Comparison of ENCODE assay signal across 27 mouse cellular contexts in genomic region chr2:132784039-132784438, GRCm38 (mm10). TPM values are rescaled to one million over a fixed set of nuclear protein-coding genes. Genes with fewer than 3 reads are reported as not detected.
DNase-seq lines count a peak whose midpoint lies in the region; TF ChIP-seq lines count a peak whose summit lies in the region.
"Had no signal": no experiment of that assay in that cellular context is flagged by ENCODE, and none has a peak within 500 bp of the region (broad histone marks: within the 10 kb centered on the region; RNA-seq: fewer than 3 reads in every experiment).

No protein-coding gene starts in this region.

- WGBS in cerebellum, adult 2 months, result 11% methylated on average over 6 of the region's 6 CpGs

- intact Hi-C loops in left cerebral cortex, adult 2 months (cut with DNase I), result loop anchor here (5.0 to 10.0 kb wide), 3 partner anchors 42 to 209 kb away; no protein-coding TSS in a partner anchor
- intact Hi-C loops in left cerebral cortex, postnatal 10 days (cut with DNase I), result loop anchor here (5.0 kb wide), 2 partner anchors 67 to 207 kb away; no protein-coding TSS in a partner anchor

- peaks cover 27% of the 10 kb centered on the region for H3K4me1 ChIP-seq in cerebellum, adult 2 months (ENCODE audit: control insufficient read depth, insufficient read depth, low read length)

- H3K27ac ChIP-seq in left cerebral cortex, adult 2 months, result peak overlapping the region; percentile 4; the same call in 1 of the 2 replicates
- H3K27ac ChIP-seq in cerebellum, adult 2 months (ENCODE audit: insufficient read depth, low read length), result peak overlapping the region; percentile 72; the same call in 1 of the 2 replicates
- H3K27ac ChIP-seq: embryonic facial prominence, embryonic 13.5 days; forebrain, embryonic 10.5 days; forebrain, embryonic 15.5 days; heart, embryonic 13.5 days; limb, embryonic 13.5 days; lung, embryonic 15.5 days; stomach, postnatal 0 days had no signal

- peak; percentile 71; the same call in 1 of the 2 replicates for TF ChIP-seq POLR2A in cerebellum, adult 2 months (IDR thresholded peaks at IDR 0.05; ENCODE audit: borderline replicate concordance, insufficient read depth, low read length)

- DNase-seq in left cerebral cortex, adult 2 months (ENCODE audit: extremely low spot score in 1 of 2, low spot score in 2 of 2), result no peak
- no peak for DNase-seq in left cerebral cortex, postnatal 10 days (ENCODE audit: extremely low spot score in 1 of 2, low spot score in 2 of 2)
- DNase-seq in cerebellum, adult 11 months, result peak; percentile 66
- DNase-seq in cerebellum, adult 2 months, result peak; percentile 81 to 89
- DNase-seq in cerebellum, postnatal 14 days, result peak; percentile 67 to 82
- no peak for DNase-seq in testis, postnatal 10 days (ENCODE audit: low spot score)
- DNase-seq in adrenal gland, adult 2 months, result no peak
- DNase-seq in frontal cortex, postnatal 14 days (ENCODE audit: low spot score in 2 of 2), result no peak
- DNase-seq: adrenal gland, postnatal 25 days; heart, postnatal 10 days; kidney, adult 2 months; kidney, postnatal 4 days; right cerebral cortex, adult 18-20 months; right cerebral cortex, postnatal 4 days; thymus, postnatal 4 days had no signal

- H3K4me3 ChIP-seq in left cerebral cortex, adult 2 months, result peak overlapping the region; percentile 68
- H3K4me3 ChIP-seq in cerebellum, adult 2 months (replicated peaks; ENCODE audit: insufficient read depth, low read depth, low read length), result peak overlapping the region; percentile 50
- H3K4me3 ChIP-seq: embryonic facial prominence, embryonic 13.5 days; forebrain, embryonic 10.5 days; forebrain, embryonic 15.5 days; heart, embryonic 13.5 days; limb, embryonic 13.5 days; lung, embryonic 15.5 days had no signal

- H3K27me3 ChIP-seq in cerebellum, adult 2 months (ENCODE audit: control insufficient read depth, insufficient read depth, low read length), result no peaks in the 10 kb centered on the region
- H3K27me3 ChIP-seq: forebrain, embryonic 15.5 days had no signal

- TF ChIP-seq CTCF in left cerebral cortex, adult 2 months (IDR thresholded peaks at IDR 0.05), result no peak
- no peak for TF ChIP-seq CTCF in cerebellum, adult 2 months (IDR thresholded peaks at IDR 0.05; ENCODE audit: borderline replicate concordance, insufficient read depth, low read depth, low read length)

RNA-seq across cellular contexts. Expression of gene Chgb, which starts 3.0 kb away (rescaled TPM):
- 100 to 1,000 TPM; 285 to 291 TPM for total RNA-seq in left cerebral cortex, adult 2 months (2021)
- total RNA-seq in left cerebral cortex, postnatal 10 days (2021), result 100 to 1,000 TPM; 179 to 188 TPM
- 330 and 333 TPM in 2 replicates for polyA plus RNA-seq in cerebellum, adult 2 months (2012; rRNA removed)
- 1,000 to 10,000 TPM; 1,607 to 2,510 TPM for total RNA-seq in adrenal gland, adult 2 months (2021)
- polyA plus RNA-seq in adrenal gland, adult 2 months (2012; rRNA removed), result 148 and 289 TPM in 2 replicates
- total RNA-seq: hematopoietic stem cell, adult 5-6 weeks; megakaryocyte progenitor cell, adult 5-6 weeks; neutrophil, adult 5-6 weeks had no signal
- polyA plus RNA-seq: gonadal fat pad, adult 2 months; spleen, adult 2 months had no signal

RNA-seq across cellular contexts. Expression of gene Trmt6, which starts 31.8 kb away (rescaled TPM):
- 10 to 100 TPM; 26.4 to 33.2 TPM for total RNA-seq in left cerebral cortex, adult 2 months (2021)
- 10 to 100 TPM; 23.1 to 26.2 TPM for total RNA-seq in left cerebral cortex, postnatal 10 days (2021)
- 33.9 and 34.1 TPM in 2 replicates for polyA plus RNA-seq in cerebellum, adult 2 months (2012; rRNA removed)
- total RNA-seq in adrenal gland, adult 2 months (2021), result 10 to 100 TPM; 16.8 to 20.6 TPM
- polyA plus RNA-seq in adrenal gland, adult 2 months (2012; rRNA removed), result 1.2 and 1.3 TPM in 2 replicates

RNA-seq across cellular contexts. Expression of gene Mcm8, which starts 31.9 kb away (rescaled TPM):
- total RNA-seq in left cerebral cortex, adult 2 months (2021), result 1 to 10 TPM; 4.3 to 4.6 TPM
- total RNA-seq in left cerebral cortex, postnatal 10 days (2021), result 1 to 10 TPM; 4.1 to 4.7 TPM
- 3.4 and 3.7 TPM in 2 replicates for polyA plus RNA-seq in cerebellum, adult 2 months (2012; rRNA removed)
- 1 to 10 TPM; 2.8 to 3.5 TPM for total RNA-seq in adrenal gland, adult 2 months (2021)
- polyA plus RNA-seq in adrenal gland, adult 2 months (2012; rRNA removed), result 1.2 and 1.4 TPM in 2 replicates

Comparison
In these comparisons a context has a peak if more than half of its experiments do, and no peak if none do; other contexts are left out.
1. DNase-seq: peak in cerebellum, adult 11 months (single experiment), cerebellum, adult 2 months (2 of 2) and cerebellum, postnatal 14 days (2 of 2); none in left cerebral cortex, adult 2 months (0 of 2), left cerebral cortex, postnatal 10 days (0 of 2), testis, postnatal 10 days (single experiment), adrenal gland, adult 2 months (single experiment) and frontal cortex, postnatal 14 days (0 of 2).
2. RNA of gene Chgb, which starts 3.0 kb away (total RNA-seq): 1,607 to 2,510 TPM in adrenal gland, adult 2 months; 285 to 291 TPM in left cerebral cortex, adult 2 months and 179 to 188 TPM in left cerebral cortex, postnatal 10 days; every median in the first group is over 4 times any median in the second.